Mouse (Mus musculus) 416B (cell line): Measurements from ENCODE around the gene Exoc7.

Experiments
- DNase-seq: peaks from one replicate; pipeline ENCODE4 v3.0.0; 2011; ENCODE audit warnings: low read depth

Exoc7 gene

DNA sequence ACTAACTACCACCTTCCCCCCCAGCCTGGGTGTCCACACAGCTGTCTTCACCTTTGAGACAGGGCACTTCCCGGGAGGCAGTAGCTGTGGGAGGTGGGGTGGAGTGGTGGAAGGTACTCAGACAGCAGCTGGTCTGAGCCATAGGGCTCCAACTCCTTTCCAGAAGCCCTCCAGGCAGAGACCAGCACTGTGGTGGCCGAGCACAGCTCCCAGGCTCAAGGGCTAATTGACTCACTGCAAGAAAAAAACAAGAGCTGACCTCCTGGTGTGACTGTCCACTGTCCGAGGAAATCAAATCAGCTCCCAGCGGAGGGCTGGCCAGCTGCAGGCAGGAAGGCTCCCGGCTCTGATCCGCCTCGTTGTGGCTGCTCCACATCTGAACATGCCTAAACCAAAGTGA lies 67.2 kb downstream of the Exoc7 start:
- DNase-seq, result no peak
